Mouse (Mus musculus): ENCODE data around the gene H2afv.
"Not testable (repeated sequence)": the region's sequence is repeated elsewhere in the genome, so short reads cannot be mapped to it uniquely, and the experiment has no call there.

H2afv gene

GRCm38 (mm10) chr11:6415551-6416404 lies 28.5 kb downstream of the H2afv start:
- DNase-seq (ENCODE audit: low spot score in 2 of 2), result peak; percentile 98 to 99

GRCm38 (mm10) chr11:6414751-6415550 lies 29.3 kb downstream of the H2afv start, which contains the start of gene Ppia:
Gene Ppia, plus strand, starts transcription at chr11:6415443.
- DNase-seq (ENCODE audit: low spot score in 2 of 2), result peak in 1 of 2 experiments; percentile 31

- no peak for DNase-seq (ENCODE audit: low spot score in 2 of 2)
Observed at GRCm38 (mm10) chr11:6413264-6413663, 31.0 kb downstream of the H2afv start.

- DNase-seq (ENCODE audit: low spot score in 2 of 2), result peak; percentile 71 to 84
Observed at GRCm38 (mm10) chr11:6411684-6412083, 32.6 kb downstream of the H2afv start.

- not testable (repeated sequence) for DNase-seq (ENCODE audit: low spot score in 2 of 2)
Observed at GRCm38 (mm10) chr11:6410755-6411154, 33.5 kb downstream of the H2afv start.

- no peak for DNase-seq (ENCODE audit: low spot score in 2 of 2)
Observed at GRCm38 (mm10) chr11:6410050-6410602, 34.1 kb downstream of the H2afv start.

GRCm38 (mm10) chr11:6407162-6407621 lies 37.1 kb downstream of the H2afv start:
- no peak for DNase-seq (ENCODE audit: low spot score in 2 of 2)

- DNase-seq (ENCODE audit: low spot score in 2 of 2), result no peak
Observed at GRCm38 (mm10) chr11:6406251-6407161, 37.7 kb downstream of the H2afv start.

- no peak for DNase-seq (ENCODE audit: low spot score in 2 of 2)
Observed at GRCm38 (mm10) chr11:6405591-6406081, 38.6 kb downstream of the H2afv start.

- no peak for DNase-seq (ENCODE audit: low spot score in 2 of 2)
Observed at GRCm38 (mm10) chr11:6404699-6405566, 39.3 kb downstream of the H2afv start.

GRCm38 (mm10) chr11:6403830-6404405 lies 40.3 kb downstream of the H2afv start:
- DNase-seq (ENCODE audit: low spot score in 2 of 2), result no peak

GRCm38 (mm10) chr11:6402515-6403510 lies 41.4 kb downstream of the H2afv start:
- peak; percentile 76 to 92 for DNase-seq (ENCODE audit: low spot score in 2 of 2)

- no peak for DNase-seq (ENCODE audit: low spot score in 2 of 2)
Observed at GRCm38 (mm10) chr11:6398141-6398540, 46.1 kb downstream of the H2afv start.

GRCm38 (mm10) chr11:6395565-6395964 lies 48.7 kb downstream of the H2afv start:
- no peak for DNase-seq (ENCODE audit: low spot score in 2 of 2)

- no peak for DNase-seq (ENCODE audit: low spot score in 2 of 2)
Observed at GRCm38 (mm10) chr11:6393866-6394265, 50.4 kb downstream of the H2afv start.

- no peak for DNase-seq (ENCODE audit: low spot score in 2 of 2)
Observed at GRCm38 (mm10) chr11:6392857-6393256, 51.4 kb downstream of the H2afv start.

GRCm38 (mm10) chr11:6391516-6392276 lies 52.5 kb downstream of the H2afv start:
- DNase-seq (ENCODE audit: low spot score in 2 of 2), result peak in 1 of 2 experiments; percentile 58
